13 mouse cellular contexts compared by ENCODE assay signal in the genomic region with DNA sequence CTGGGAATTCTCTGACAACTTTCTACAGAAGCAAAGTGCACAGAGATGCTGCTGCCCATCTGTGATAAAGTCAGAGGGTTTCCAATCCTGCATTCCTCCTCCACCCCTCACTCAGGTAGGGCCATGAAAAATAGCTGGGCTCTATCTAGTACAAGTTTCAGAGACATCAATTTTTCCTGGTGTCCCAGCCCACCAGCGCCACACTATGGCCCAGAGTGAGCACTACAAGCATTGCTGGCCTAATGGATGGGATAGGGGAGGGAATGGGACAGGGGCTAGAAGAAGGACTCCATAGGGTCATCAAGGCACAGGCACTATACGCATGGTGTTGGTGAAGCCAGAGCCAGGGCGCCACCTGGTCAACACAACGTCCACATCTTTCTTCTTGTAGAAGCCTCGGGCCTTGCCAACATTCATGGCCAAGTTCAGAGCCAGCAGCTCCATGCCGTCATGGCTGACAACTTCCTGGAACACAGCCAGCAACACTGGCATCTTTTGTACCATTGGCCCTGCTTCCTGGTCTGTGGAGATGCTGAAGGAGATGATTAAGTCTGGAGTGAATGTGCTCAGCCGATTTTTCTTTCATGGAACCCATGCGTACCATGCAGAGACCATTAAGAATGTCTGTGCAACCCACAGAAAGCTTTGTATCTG. TPM values are rescaled to one million over a fixed set of nuclear protein-coding genes. Genes with fewer than 3 reads are reported as not detected.
DNase-seq lines count a peak whose midpoint lies in the region; TF ChIP-seq lines count a peak whose summit lies in the region.
"Had no signal": no experiment of that assay in that cellular context is flagged by ENCODE, and none has a peak within 500 bp of the region (broad histone marks: within the 10 kb centered on the region; RNA-seq: fewer than 3 reads in every experiment).

No protein-coding gene starts in this region.

- TF ChIP-seq POLR2A in lung, adult 2 months (IDR thresholded peaks at IDR 0.05; ENCODE audit: borderline replicate concordance, extremely low read depth, low read depth, low read length) = no peak
- no peak for TF ChIP-seq POLR2A in MEL (IDR thresholded peaks at IDR 0.05; ENCODE audit: control insufficient read depth in 1 of 2, insufficient read depth in 1 of 2, low read depth in 1 of 2, low read length in 2 of 2, poor library complexity in 1 of 2)

- 69% methylated on average over 8 of the region's 8 CpGs for WGBS in lung, adult 2 months
- 70% methylated on average over 8 of the region's 8 CpGs for WGBS in heart, embryonic 10.5 days

- TF ChIP-seq EP300 in MEL (IDR thresholded peaks at IDR 0.05; ENCODE audit: low read depth in 1 of 2, low read length in 2 of 2) = no peak

- no peaks in the 10 kb centered on the region; a peak in 1 of 4 replicates for H3K36me3 ChIP-seq in MEL (ENCODE audit: control insufficient read depth in 1 of 2, insufficient read depth in 2 of 2, low read length in 2 of 2)
- no peaks in the 10 kb centered on the region for H3K36me3 ChIP-seq in heart, embryonic 10.5 days
- H3K36me3 ChIP-seq: hindbrain, embryonic 10.5 days; neural tube, embryonic 13.5 days had no signal

- H3K9ac ChIP-seq in MEL (ENCODE audit: control insufficient read depth, low read depth, low read length, poor library complexity, severe bottlenecking) = no peak overlapping the region
- H3K9ac ChIP-seq: neural tube, embryonic 13.5 days had no signal

- TF ChIP-seq RAD21 in MEL (IDR thresholded peaks at IDR 0.05; ENCODE audit: low read depth, low read length) = peak; percentile 58

- H3K27me3 ChIP-seq in MEL (ENCODE audit: control insufficient read depth in 1 of 2, insufficient read depth in 2 of 2, low read length in 2 of 2) = no peaks in the 10 kb centered on the region
- H3K27me3 ChIP-seq in heart, embryonic 10.5 days (ENCODE audit: insufficient read depth, poor library complexity, severe bottlenecking) = no peaks in the 10 kb centered on the region
- H3K27me3 ChIP-seq: neural tube, embryonic 13.5 days had no signal

- H3K4me3 ChIP-seq in gastrocnemius, adult 2 months = no peak overlapping the region
- no peak overlapping the region for H3K4me3 ChIP-seq in lung, adult 2 months (replicated peaks; ENCODE audit: extremely low read depth, low read depth, low read length)
- no peak overlapping the region for H3K4me3 ChIP-seq in MEL (ENCODE audit: control insufficient read depth in 1 of 2, insufficient read depth in 1 of 2, low read depth in 2 of 2, low read length in 2 of 2)
- no peak overlapping the region for H3K4me3 ChIP-seq in heart, embryonic 10.5 days
- H3K4me3 ChIP-seq: hindbrain, embryonic 10.5 days; neural tube, embryonic 13.5 days had no signal

- no peaks in the 10 kb centered on the region for H3K79me2 ChIP-seq in MEL (ENCODE audit: control insufficient read depth, insufficient read depth, low read length, poor library complexity)

- H3K4me1 ChIP-seq in lung, adult 2 months (ENCODE audit: control insufficient read depth, insufficient read depth, low read length) = no peaks in the 10 kb centered on the region
- no peaks in the 10 kb centered on the region; a peak in 1 of 4 replicates for H3K4me1 ChIP-seq in MEL (ENCODE audit: control insufficient read depth in 1 of 2, insufficient read depth in 2 of 2, low read length in 2 of 2)
- H3K4me1 ChIP-seq in heart, embryonic 10.5 days = no peaks in the 10 kb centered on the region
- H3K4me1 ChIP-seq: hindbrain, embryonic 10.5 days; neural tube, embryonic 13.5 days had no signal

- H3K9me3 ChIP-seq in MEL (replicated peaks; ENCODE audit: insufficient read depth, low read length) = no peaks in the 10 kb centered on the region
- no peaks in the 10 kb centered on the region for H3K9me3 ChIP-seq in heart, embryonic 10.5 days
- H3K9me3 ChIP-seq: hindbrain, embryonic 10.5 days; neural tube, embryonic 13.5 days had no signal

- no peak overlapping the region for H3K27ac ChIP-seq in gastrocnemius, adult 2 months
- H3K27ac ChIP-seq in MEL (ENCODE audit: control insufficient read depth, low read depth, low read length) = no peak overlapping the region
- H3K27ac ChIP-seq in heart, embryonic 10.5 days = no peak overlapping the region
- H3K27ac ChIP-seq: hindbrain, embryonic 10.5 days; kidney, postnatal 0 days; neural tube, embryonic 13.5 days had no signal

- no peak for DNase-seq in gastrocnemius, adult 2 months
- no peak for DNase-seq in gastrocnemius, adult 18-20 months (ENCODE audit: low spot score)
- DNase-seq in lung, adult 2 months = no peak
- DNase-seq in lung, postnatal 25 days (ENCODE audit: low spot score) = no peak
- peak; percentile 19 for DNase-seq in MEL (ENCODE audit: low read depth, low spot score)
- DNase-seq in kidney, postnatal 25 days = peak; percentile 31 to 62
- DNase-seq in heart, postnatal 36 days = no peak
- no peak for DNase-seq in heart, embryonic 10.5 days (ENCODE audit: low spot score)
- DNase-seq: lung, adult 18-20 months; midbrain, embryonic 14.5 days had no signal

- peak; percentile 24; the same call in 1 of the 2 replicates for TF ChIP-seq CTCF in gastrocnemius, adult 2 months (IDR thresholded peaks at IDR 0.05)
- peak; percentile 18; the same call in 1 of the 2 replicates for TF ChIP-seq CTCF in lung, adult 2 months (IDR thresholded peaks at IDR 0.05; ENCODE audit: insufficient read depth, low read length)
- TF ChIP-seq CTCF in MEL (IDR thresholded peaks at IDR 0.05 in 2 of 3, conservative IDR thresholded peaks at IDR 0.05 in 1 of 3; ENCODE audit: control insufficient read depth in 1 of 3, insufficient read depth in 1 of 3, low read depth in 2 of 3, low read length in 3 of 3, poor library complexity in 1 of 3, severe bottlenecking in 1 of 3) = peak; percentile 51 to 58 (median 57)

- intact Hi-C loops in gastrocnemius, adult 2 months (cut with DNase I) = no loop called here
- intact Hi-C loops in heart, postnatal 36 days (cut with DNase I) = no loop called here

TF ChIP-seq in MEL, 35 proteins besides CTCF, POLR2A, EP300 and RAD21:
- TF ChIP-seq ZC3H11A (IDR thresholded peaks at IDR 0.05; ENCODE audit: low read depth, low read length) (peak; percentile 35; the same call in 1 of the 2 replicates), MAX (IDR thresholded peaks at IDR 0.05; ENCODE audit: low read length) (no peak), SMC3 (IDR thresholded peaks at IDR 0.05; ENCODE audit: low read depth, low read length) (peak; percentile 51)

RNA-seq across cellular contexts. Expression of a gene that starts 15.3 kb away (rescaled TPM):
- 1 to 10 TPM; 8.1 to 8.9 TPM for total RNA-seq in gastrocnemius, adult 2 months (2021)
- total RNA-seq in gastrocnemius, adult 18-20 months (2021) = 1 to 10 TPM; 7.3 to 7.7 TPM
- polyA plus RNA-seq in lung, adult 2 months (2012; rRNA removed) = 2.7 and 4.9 TPM in 2 replicates
- 22.4 and 24.3 TPM in 2 replicates for total RNA-seq in MEL (2012; rRNA removed)
- polyA plus RNA-seq in MEL (2012; ENCODE audit: insufficient read depth in 1 of 2, insufficient read length in 2 of 2, low read depth in 1 of 2, low replicate concordance in 2 of 2, missing spikeins in 1 of 2) = 100 to 1,000 TPM in 1 of 2 experiments, 10 to 100 TPM in 1; 28.8 to 115 TPM
- 1 to 10 TPM; 8.3 to 8.8 TPM for total RNA-seq in heart, postnatal 36 days (2021)
- 12.5 and 14.2 TPM in 2 replicates for polyA plus RNA-seq in heart, embryonic 10.5 days (2016; fragmentation: Nextera tagmentation; extraction: Ambion mirVana)

RNA-seq across cellular contexts. Expression of a gene that starts 43.7 kb away (rescaled TPM):
- total RNA-seq in gastrocnemius, adult 2 months (2021) = 10 to 100 TPM; 23.6 to 27.1 TPM
- 10 to 100 TPM; 25.1 to 28.7 TPM for total RNA-seq in gastrocnemius, adult 18-20 months (2021)
- 11.5 and 15.6 TPM in 2 replicates for polyA plus RNA-seq in lung, adult 2 months (2012; rRNA removed)
- total RNA-seq in MEL (2012; rRNA removed) = 14.8 and 15.6 TPM in 2 replicates
- 10 to 100 TPM in 1 of 2 experiments, not detected in 1; 19.1 TPM for polyA plus RNA-seq in MEL (2012; ENCODE audit: insufficient read depth in 1 of 2, insufficient read length in 2 of 2, low read depth in 1 of 2, low replicate concordance in 2 of 2, missing spikeins in 1 of 2)
- 10 to 100 TPM; 27.4 to 31.3 TPM for total RNA-seq in heart, postnatal 36 days (2021)
- polyA plus RNA-seq in heart, embryonic 10.5 days (2016; fragmentation: Nextera tagmentation; extraction: Ambion mirVana) = 23.3 and 28.0 TPM in 2 replicates

RNA-seq across cellular contexts. Expression of a gene that starts 56.5 kb away (rescaled TPM):
- total RNA-seq in gastrocnemius, adult 2 months (2021) = 1 to 10 TPM; 5.5 to 7.6 TPM
- 1 to 10 TPM; 5.0 to 5.4 TPM for total RNA-seq in gastrocnemius, adult 18-20 months (2021)
- polyA plus RNA-seq in lung, adult 2 months (2012; rRNA removed) = 9.0 and 12.2 TPM in 2 replicates
- 31.6 and 31.8 TPM in 2 replicates for total RNA-seq in MEL (2012; rRNA removed)
- polyA plus RNA-seq in MEL (2012; ENCODE audit: insufficient read depth in 1 of 2, insufficient read length in 2 of 2, low read depth in 1 of 2, low replicate concordance in 2 of 2, missing spikeins in 1 of 2) = 10 to 100 TPM in 1 of 2 experiments, not detected in 1; 31.0 TPM
- total RNA-seq in heart, postnatal 36 days (2021) = 10 to 100 TPM; 12.5 to 17.3 TPM
- polyA plus RNA-seq in heart, embryonic 10.5 days (2016; fragmentation: Nextera tagmentation; extraction: Ambion mirVana) = 54.9 and 69.5 TPM in 2 replicates

Comparison
In these comparisons a context has a peak if more than half of its experiments do, and no peak if none do; other contexts are left out.
1. DNase-seq: peak in MEL (single experiment) and kidney, postnatal 25 days (2 of 2); none in gastrocnemius, adult 2 months (single experiment), gastrocnemius, adult 18-20 months (single experiment), lung, adult 2 months (single experiment), lung, postnatal 25 days (single experiment), heart, postnatal 36 days (0 of 2) and heart, embryonic 10.5 days (single experiment).
2. Peak in every context shown above with its lines, with median percentiles within 50 percentile points of each other: CTCF ChIP-seq.